Mouse (Mus musculus): Measurements from ENCODE around the gene Aox1.

DNA sequence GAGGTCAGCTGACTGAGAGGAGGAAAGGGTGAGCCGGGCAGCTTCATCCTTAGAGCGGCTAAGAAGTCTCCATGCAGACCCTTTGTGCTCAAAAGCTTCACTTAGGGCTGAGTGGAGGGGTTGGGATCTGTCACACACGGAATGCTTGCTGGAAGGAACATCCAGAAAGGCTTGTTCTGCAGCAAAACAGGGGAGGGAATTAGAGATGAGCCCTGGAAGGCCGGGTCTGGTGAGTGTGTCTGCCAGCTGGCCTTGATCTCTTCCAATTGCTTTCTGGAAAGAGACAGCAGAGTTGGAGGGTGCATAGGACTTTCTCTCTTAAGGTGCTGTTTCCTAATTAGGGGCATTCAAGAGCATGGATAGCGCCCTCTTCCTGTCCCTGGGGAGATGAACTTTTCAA lies 59.6 kb downstream of the Aox1 start:
- TF ChIP-seq CTCF (IDR thresholded peaks at IDR 0.05; ENCODE audit: control insufficient read depth, insufficient read depth, insufficient replicate concordance, low read depth, low read length) (no peak), POLR2A (IDR thresholded peaks at IDR 0.05; ENCODE audit: control insufficient read depth, low read depth, low read length) (no peak)
